Mouse (Mus musculus): ENCODE results near the gene 5730409E04Rik. TPM values are rescaled to one million over a fixed set of nuclear protein-coding genes. Genes with fewer than 3 reads are reported as not detected.

The 5730409E04Rik gene
- 1.2 and 1.4 TPM in 2 replicates for polyA plus RNA-seq (2015; fragmentation: Nextera tagmentation; extraction: Ambion mirVana)

DNA sequence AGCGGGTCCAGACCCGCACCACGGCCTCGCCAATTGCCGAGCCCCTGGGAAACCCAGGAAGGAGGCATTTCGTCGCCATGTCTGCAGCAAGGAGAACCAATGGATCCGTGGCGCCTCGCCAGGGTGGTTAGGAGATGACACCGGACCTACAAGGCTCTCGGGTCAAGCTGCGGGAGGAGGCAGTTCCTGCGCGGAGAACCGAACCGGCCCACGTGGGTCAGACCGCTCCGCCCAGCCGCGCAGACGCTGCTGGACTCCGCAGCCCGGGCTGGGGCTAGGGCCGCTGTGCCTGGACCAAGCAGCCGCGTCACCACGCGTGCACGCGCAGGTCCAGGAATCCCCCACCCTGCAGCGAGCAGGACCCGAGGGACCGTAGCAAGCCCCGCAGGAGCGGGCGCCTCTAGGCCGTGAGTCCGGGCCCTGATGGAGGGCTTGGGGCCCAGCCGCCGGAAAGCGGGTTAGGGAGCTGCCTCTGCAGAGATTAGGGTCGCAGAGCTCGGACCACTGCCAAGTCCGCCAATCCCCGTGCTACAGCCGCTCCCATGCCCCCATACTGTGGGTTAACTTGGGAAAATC lies at the start of gene 5730409E04Rik:
Gene 5730409E04Rik (plus strand): TSS at position 213 of the 576 bp plus-strand sequence.
- no peaks in the 10 kb centered on the region for H3K9me3 ChIP-seq (ENCODE audit: control insufficient read depth)
- no peak for TF ChIP-seq CTCF (IDR thresholded peaks at IDR 0.05; ENCODE audit: low read depth)
- peak within 1 kb of the TSS; percentile 60 for H3K4me3 ChIP-seq (ENCODE audit: low read depth, low read length)
- no peaks in the 10 kb centered on the region for H3K27me3 ChIP-seq (replicated peaks; ENCODE audit: control insufficient read depth, insufficient read depth, low read length)
- peak within 1 kb of the TSS; percentile 65 for H3K9ac ChIP-seq (ENCODE audit: low read depth, low read length)
- ATAC-seq = peak; percentile 73
- H3K4me2 ChIP-seq (replicated peaks; ENCODE audit: low read depth) = peak within 1 kb of the TSS; percentile 96
- WGBS = 1% methylated on average over 48 of the region's 48 CpGs
- no peaks in the 10 kb centered on the region for H3K4me1 ChIP-seq (replicated peaks; ENCODE audit: control insufficient read depth, insufficient read depth, low read length)
- no peak within 1 kb of the TSS for H3K27ac ChIP-seq (ENCODE audit: low read depth, low read length)
- H3K36me3 ChIP-seq (ENCODE audit: control insufficient read depth, insufficient read depth) = no peaks in the 10 kb centered on the region

- Histone ChIP-seq H3K27me3 (replicated peaks; ENCODE audit: control insufficient read depth, insufficient read depth, low read length) (no peaks in the 10 kb centered on the region), H3K36me3 (ENCODE audit: control insufficient read depth, insufficient read depth) (peaks cover 18% of the 10 kb centered on the region; the same call in 1 of the 2 replicates), H3K4me2 (replicated peaks; ENCODE audit: low read depth) (no peak overlapping the region), H3K27ac (ENCODE audit: low read depth, low read length) (no peak overlapping the region), H3K9ac (ENCODE audit: low read depth, low read length) (no peak overlapping the region), H3K4me1 (replicated peaks; ENCODE audit: control insufficient read depth, insufficient read depth, low read length) (no peaks in the 10 kb centered on the region), H3K4me3 (ENCODE audit: low read depth, low read length) (no peak overlapping the region), H3K9me3 (ENCODE audit: control insufficient read depth) (no peaks in the 10 kb centered on the region)
- ATAC-seq = no peak
- WGBS = 65% methylated on average over 6 of the region's 6 CpGs
- TF ChIP-seq CTCF (IDR thresholded peaks at IDR 0.05; ENCODE audit: low read depth) = no peak
Observed at GRCm38 (mm10) chr4:126563798-126564197, 45.8 kb upstream of the 5730409E04Rik start.

DNA sequence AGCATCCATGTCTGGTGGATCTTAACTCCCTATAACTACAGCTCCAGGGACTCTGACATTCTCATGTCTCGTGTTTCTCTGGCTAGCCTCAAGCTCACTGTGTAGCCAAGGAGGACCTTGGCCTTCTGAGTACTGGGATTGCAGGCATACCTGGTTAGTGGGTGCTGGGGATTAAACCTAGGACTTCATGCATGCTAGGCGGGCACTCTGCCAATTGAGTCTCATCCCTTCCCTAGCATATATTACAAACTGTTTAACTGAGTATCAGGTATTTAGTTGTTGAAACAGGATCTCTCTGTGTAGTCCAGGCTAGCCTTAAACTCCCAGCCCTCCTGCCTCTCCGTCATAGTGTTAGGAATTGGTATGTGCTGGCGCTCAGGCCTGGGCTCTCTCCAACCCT lies 42.4 kb upstream of the 5730409E04Rik start:
- Histone ChIP-seq H3K9me3 (ENCODE audit: control insufficient read depth) (no peaks in the 10 kb centered on the region), H3K27ac (ENCODE audit: low read depth, low read length) (no peak overlapping the region), H3K9ac (ENCODE audit: low read depth, low read length) (no peak overlapping the region), H3K4me3 (ENCODE audit: low read depth, low read length) (no peak overlapping the region), H3K27me3 (replicated peaks; ENCODE audit: control insufficient read depth, insufficient read depth, low read length) (no peaks in the 10 kb centered on the region), H3K4me2 (replicated peaks; ENCODE audit: low read depth) (no peak overlapping the region), H3K36me3 (ENCODE audit: control insufficient read depth, insufficient read depth) (peaks cover 16% of the 10 kb centered on the region; the same call in 1 of the 2 replicates), H3K4me1 (replicated peaks; ENCODE audit: control insufficient read depth, insufficient read depth, low read length) (no peaks in the 10 kb centered on the region)
- ATAC-seq = no peak
- TF ChIP-seq CTCF (IDR thresholded peaks at IDR 0.05; ENCODE audit: low read depth) = no peak
- WGBS = 90% methylated on average over 4 of the region's 4 CpGs

- Histone ChIP-seq H3K36me3 (ENCODE audit: control insufficient read depth, insufficient read depth) (peaks cover 38% of the 10 kb centered on the region), H3K9me3 (ENCODE audit: control insufficient read depth) (no peaks in the 10 kb centered on the region), H3K9ac (ENCODE audit: low read depth, low read length) (no peak overlapping the region), H3K4me3 (ENCODE audit: low read depth, low read length) (no peak overlapping the region), H3K4me1 (replicated peaks; ENCODE audit: control insufficient read depth, insufficient read depth, low read length) (no peaks in the 10 kb centered on the region), H3K4me2 (replicated peaks; ENCODE audit: low read depth) (no peak overlapping the region), H3K27me3 (replicated peaks; ENCODE audit: control insufficient read depth, insufficient read depth, low read length) (no peaks in the 10 kb centered on the region), H3K27ac (ENCODE audit: low read depth, low read length) (no peak overlapping the region)
- WGBS = 92% methylated on average over 3 of the region's 3 CpGs
- TF ChIP-seq CTCF (IDR thresholded peaks at IDR 0.05; ENCODE audit: low read depth) = no peak
- no peak for ATAC-seq
Observed at GRCm38 (mm10) chr4:126569783-126570182, 39.8 kb upstream of the 5730409E04Rik start.

DNA sequence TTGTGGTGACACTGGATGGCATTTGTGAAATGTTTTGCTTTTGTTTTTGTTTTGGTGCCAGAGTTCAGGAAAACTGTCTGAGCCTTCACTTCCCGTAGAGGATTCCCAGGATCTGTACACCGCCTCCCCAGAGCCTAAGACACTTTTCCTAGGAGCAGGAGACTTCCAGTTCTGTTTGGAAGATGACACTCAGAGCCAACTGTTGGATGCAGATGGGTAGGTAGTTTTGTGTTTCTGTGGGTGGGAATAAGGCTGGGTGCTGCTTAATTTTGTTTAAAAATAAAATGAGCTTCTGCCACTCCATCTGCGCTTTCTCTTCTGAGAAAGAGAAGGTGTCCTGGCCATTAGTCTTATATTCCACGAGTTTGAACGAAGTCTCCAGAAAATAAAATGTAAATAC lies 33.3 kb upstream of the 5730409E04Rik start:
- no peak for ATAC-seq
- H3K4me1 ChIP-seq (replicated peaks; ENCODE audit: control insufficient read depth, insufficient read depth, low read length) = no peaks in the 10 kb centered on the region

DNA sequence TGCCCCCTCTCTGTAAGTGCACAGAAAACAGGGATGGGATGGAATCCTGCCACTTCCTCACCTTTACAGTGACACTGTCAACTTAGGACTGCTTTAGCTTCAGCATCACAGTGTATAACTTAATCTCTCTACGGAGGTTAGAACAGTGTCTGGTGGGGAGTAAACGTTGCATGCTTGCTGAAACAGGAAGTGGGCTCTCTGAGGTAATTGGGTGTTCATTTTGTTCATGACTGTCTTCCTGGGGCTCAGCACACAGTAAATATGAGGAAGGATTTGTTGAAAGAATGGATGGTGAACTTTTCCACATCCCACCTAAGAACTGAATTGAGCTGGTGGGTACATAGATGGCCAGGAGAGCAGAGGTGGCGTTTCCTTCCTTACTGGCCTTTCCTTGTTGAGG lies 31.7 kb upstream of the 5730409E04Rik start:
- Histone ChIP-seq H3K36me3 (ENCODE audit: control insufficient read depth, insufficient read depth) (peaks cover 62% of the 10 kb centered on the region), H3K4me1 (replicated peaks; ENCODE audit: control insufficient read depth, insufficient read depth, low read length) (no peaks in the 10 kb centered on the region), H3K9ac (ENCODE audit: low read depth, low read length) (no peak overlapping the region), H3K27me3 (replicated peaks; ENCODE audit: control insufficient read depth, insufficient read depth, low read length) (no peaks in the 10 kb centered on the region), H3K9me3 (ENCODE audit: control insufficient read depth) (no peaks in the 10 kb centered on the region), H3K4me2 (replicated peaks; ENCODE audit: low read depth) (no peak overlapping the region), H3K4me3 (ENCODE audit: low read depth, low read length) (no peak overlapping the region), H3K27ac (ENCODE audit: low read depth, low read length) (no peak overlapping the region)
- ATAC-seq = no peak
- 88% methylated on average over 3 of the region's 3 CpGs for WGBS
- TF ChIP-seq CTCF (IDR thresholded peaks at IDR 0.05; ENCODE audit: low read depth) = no peak

More for the DNA sequence above, 33.3 kb upstream of the 5730409E04Rik start:
- no peak for TF ChIP-seq CTCF (IDR thresholded peaks at IDR 0.05; ENCODE audit: low read depth)
- peaks cover 66% of the 10 kb centered on the region for H3K36me3 ChIP-seq (ENCODE audit: control insufficient read depth, insufficient read depth)
- H3K4me3 ChIP-seq (ENCODE audit: low read depth, low read length) = no peak overlapping the region
- H3K4me2 ChIP-seq (replicated peaks; ENCODE audit: low read depth) = no peak overlapping the region
- no peak overlapping the region for H3K9ac ChIP-seq (ENCODE audit: low read depth, low read length)
- H3K27me3 ChIP-seq (replicated peaks; ENCODE audit: control insufficient read depth, insufficient read depth, low read length) = no peaks in the 10 kb centered on the region
- no peak overlapping the region for H3K27ac ChIP-seq (ENCODE audit: low read depth, low read length)
- no peaks in the 10 kb centered on the region for H3K9me3 ChIP-seq (ENCODE audit: control insufficient read depth)
- 91% methylated on average over 5 of the region's 5 CpGs for WGBS
